Mouse (Mus musculus): ENCODE measurements around the gene Scfd2.

- TF ChIP-seq CTCF (IDR thresholded peaks at IDR 0.05; ENCODE audit: low read depth, low read length): no peak
- no peak for TF ChIP-seq POLR2A (IDR thresholded peaks at IDR 0.05; ENCODE audit: borderline replicate concordance, low read depth, low read length)
These were observed 74.8 kb downstream of the Scfd2 start for GRCm38 (mm10) chr5:74456759-74457158.
